Mouse (Mus musculus) liver, embryonic 14 days (tissue): ENCODE data around the gene Toe1. TPM values are rescaled to one million over a fixed set of nuclear protein-coding genes. Genes with fewer than 3 reads are reported as not detected.

Experiments
- polyA plus RNA-seq: library from polyadenylated mRNA; depleted of rRNA; stranded (reverse); fragments of >200 nt; gene quantifications from 2 replicates; pipeline ENCODE4 v1.2.3, GENCODE M21; 2012; rRNA removed

Toe1 gene
- polyA plus RNA-seq, result 13.7 and 15.7 TPM in 2 replicates

GRCm38 (mm10) chr4:116807197-116808129 is at the start of gene Toe1, which contains the start of gene Mutyh:
Gene Toe1, minus strand, starts transcription at chr4:116807640.
Gene Mutyh, plus strand, starts transcription at chr4:116807723.

GRCm38 (mm10) chr4:116821694-116822016 is 14.2 kb upstream of the Toe1 start, which contains the start of gene Hpdl:
Gene Hpdl, minus strand, starts transcription at chr4:116821707.

Other genes starting within 250 kb of the Toe1 start
- gene Gpbp1l1, start 250.0 kb downstream of the Toe1 start, polyA plus RNA-seq, result 13.9 and 17.9 TPM in 2 replicates
- 1.3 and 1.8 TPM in 2 replicates for gene Ccdc17, start 211.0 kb downstream of the Toe1 start, polyA plus RNA-seq
- 52.2 and 53.4 TPM in 2 replicates for gene Nasp, start 179.7 kb downstream of the Toe1 start, polyA plus RNA-seq
- gene Akr1a1, start 156.0 kb downstream of the Toe1 start, polyA plus RNA-seq, result 182 and 209 TPM in 2 replicates
- gene Prdx1, start 122.1 kb downstream of the Toe1 start, polyA plus RNA-seq, result 252 and 271 TPM in 2 replicates
- 7.7 and 8.4 TPM in 2 replicates for gene Mmachc, start 99.2 kb downstream of the Toe1 start, polyA plus RNA-seq
- 14.5 and 17.2 TPM in 2 replicates for gene Ccdc163, start 99.1 kb downstream of the Toe1 start, polyA plus RNA-seq
- 1.6 and 1.7 TPM in 2 replicates for gene Tesk2, start 86.7 kb downstream of the Toe1 start, polyA plus RNA-seq
- gene Mutyh, start 83 bp upstream of the Toe1 start, polyA plus RNA-seq, result 3.1 and 3.7 TPM in 2 replicates
- gene Hpdl, start 14.1 kb upstream of the Toe1 start, polyA plus RNA-seq, result 0.15 and 0.16 TPM in 2 replicates
- gene Zswim5, start 69.7 kb upstream of the Toe1 start, polyA plus RNA-seq, result 0.03 TPM in 2 replicates
- 397 and 450 TPM in 2 replicates for gene Urod, start 186.8 kb upstream of the Toe1 start, polyA plus RNA-seq
- 8.5 and 9.4 TPM in 2 replicates for gene Hectd3, start 187.7 kb upstream of the Toe1 start, polyA plus RNA-seq
- gene Eif2b3, start 211.8 kb upstream of the Toe1 start, polyA plus RNA-seq, result 17.6 and 18.6 TPM in 2 replicates